Mouse (Mus musculus) kidney, postnatal 0 days (tissue): ENCODE results near the gene Scgb2b19. TPM values are rescaled to one million over a fixed set of nuclear protein-coding genes. Genes with fewer than 3 reads are reported as not detected.
"Not testable (repeated sequence)": the region's sequence is repeated elsewhere in the genome, so short reads cannot be mapped to it uniquely, and the experiment has no call there.

ENCODE experiments used
- ATAC-seq: fragments of 200-750 bp; cut with Nextera tagmentation; replicated peaks from 2 replicates; pipeline ENCODE4 v1.8.0; 2017; ENCODE audit warnings: low read depth, moderate number of reproducible peaks, moderate TSS enrichment, moderate library complexity; ENCODE audit not compliant: low FRiP score
- DNase-seq: peaks from one replicate; pipeline ENCODE4 v3.0.0-alpha.2; 2016; ENCODE audit warnings: low spot score
- H3K27ac ChIP-seq: fragments of 300-500 bp; sonication (generic); 2 replicates; pipeline ENCODE4 v1.5.1; 2014; ENCODE audit warnings: mild to moderate bottlenecking
- H3K27me3 ChIP-seq: fragments of 300-500 bp; sonication (generic); 2 replicates; pipeline ENCODE4 v1.6.1; 2014; ENCODE audit warnings: low read length, mixed read lengths; ENCODE audit not compliant: insufficient read depth
- H3K36me3 ChIP-seq: fragments of 300-500 bp; sonication (generic); 2 replicates; pipeline ENCODE4 v1.6.1; 2014; ENCODE audit warnings: low read length, mixed read lengths; ENCODE audit not compliant: insufficient read depth
- H3K4me1 ChIP-seq: fragments of 300-500 bp; sonication (generic); replicated peaks from 2 replicates; pipeline ENCODE4 v1.6.1; 2014; ENCODE audit warnings: antibody characterized with exemption, low read length, mixed read lengths; ENCODE audit not compliant: insufficient read depth
- H3K4me2 ChIP-seq: fragments of 300-500 bp; sonication (generic); 2 replicates; pipeline ENCODE4 v1.6.1; 2014; ENCODE audit warnings: mild to moderate bottlenecking, low read length, moderate library complexity, mixed read lengths
- H3K4me3 ChIP-seq: fragments of 300-500 bp; sonication (generic); replicated peaks from 2 replicates; pipeline ENCODE4 v1.5.1; 2014; ENCODE audit warnings: low read depth, low read length
- H3K9ac ChIP-seq: fragments of 300-500 bp; sonication (generic); 2 replicates; pipeline ENCODE4 v1.6.1; 2014; ENCODE audit warnings: low read depth, low read length
- H3K9me3 ChIP-seq: fragments of 300-500 bp; sonication (generic); replicated peaks from 2 replicates; pipeline ENCODE4 v1.6.1; 2016; ENCODE audit warnings: low read length, inconsistent platforms, mixed read lengths
- WGBS: fragments of 180-500 bp; shearing (Covaris S2); extraction: QIAGEN DNeasy Blood & Tissue Kit; methylation state at CpG from one replicate; pipeline ENCODE4 v1.1.7; 2014; 5-methylcytosine and 5-hydroxymethylcytosine counted together
- polyA plus RNA-seq: library from polyadenylated mRNA; unstranded; fragments of >200 nt; fragmentation: Nextera tagmentation; extraction: Ambion mirVana; gene quantifications from 2 replicates; pipeline ENCODE4 v1.2.1, GENCODE M21; 2015

Gene Scgb2b19
- not detected in 2 replicates for polyA plus RNA-seq

DNA sequence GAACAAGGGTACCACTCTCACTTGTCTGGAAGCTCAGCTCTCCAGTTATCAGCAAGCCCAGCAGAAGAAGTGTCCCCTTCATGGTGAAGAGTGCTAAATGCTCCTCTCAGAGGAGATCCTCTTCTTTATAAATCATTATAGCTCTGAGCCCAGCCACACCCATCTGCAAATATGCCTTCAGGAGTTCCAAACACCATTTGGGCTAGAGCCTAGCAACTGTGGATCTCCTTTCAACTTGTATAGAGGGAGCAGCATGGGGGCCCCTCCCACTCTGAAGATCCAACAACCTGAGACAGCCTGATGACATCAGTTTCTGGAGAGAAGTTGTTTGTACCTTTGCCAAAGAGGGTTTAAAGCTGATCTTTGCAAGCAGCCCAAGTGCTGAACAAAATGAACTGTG is at the start of gene Scgb2b19:
TSS of gene Scgb2b19 (minus strand) at position 101 of the 400 bp plus-strand sequence.
- H3K4me3 ChIP-seq, H3K4me2 ChIP-seq, ATAC-seq, DNase-seq, H3K9me3 ChIP-seq, H3K36me3 ChIP-seq, H3K9ac ChIP-seq, H3K4me1 ChIP-seq, H3K27me3 ChIP-seq, H3K27ac ChIP-seq: not testable (repeated sequence)

DNA sequence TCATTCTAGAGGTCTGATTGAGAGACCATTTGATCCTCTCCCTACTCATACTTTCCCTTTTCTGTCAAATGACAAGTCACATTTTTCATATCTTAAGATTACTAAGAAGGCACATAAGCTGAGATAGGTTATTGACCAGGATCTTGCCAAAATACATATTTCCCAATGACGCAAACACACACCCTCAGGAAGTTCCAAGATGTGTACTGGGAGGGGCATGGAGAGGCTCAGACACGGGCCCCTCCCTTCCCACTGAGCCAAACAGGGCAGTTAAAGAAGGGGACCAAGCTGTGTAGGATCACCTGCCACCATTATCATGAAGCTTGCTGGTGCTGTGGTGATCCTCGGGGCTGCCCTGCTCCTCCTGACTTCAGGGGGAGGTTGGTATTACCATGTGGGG is 6.9 kb upstream of the Scgb2b19 start, which contains the start of gene Scgb1b19:
TSS of gene Scgb1b19 (plus strand) at position 301 of the 400 bp plus-strand sequence.
- H3K27ac ChIP-seq, H3K9me3 ChIP-seq, DNase-seq, H3K4me1 ChIP-seq, H3K36me3 ChIP-seq, H3K27me3 ChIP-seq, H3K9ac ChIP-seq, ATAC-seq, H3K4me3 ChIP-seq, H3K4me2 ChIP-seq: not testable (repeated sequence)
- WGBS = 65% methylated on average over 3 of the region's 3 CpGs

Other genes starting within 250 kb of the Scgb2b19 start
- not detected in 2 replicates for gene Scgb2b17, start 223.8 kb downstream of the Scgb2b19 start, polyA plus RNA-seq
- not detected in 2 replicates for gene Scgb1b17, start 216.9 kb downstream of the Scgb2b19 start, polyA plus RNA-seq
- gene Scgb2b18, start 106.5 kb downstream of the Scgb2b19 start, polyA plus RNA-seq = not detected in 2 replicates
- gene Scgb1b18, start 94.8 kb downstream of the Scgb2b19 start, polyA plus RNA-seq = not detected in 2 replicates
- not detected in 2 replicates for gene Scgb1b19, start 7.0 kb upstream of the Scgb2b19 start, polyA plus RNA-seq
- not detected in 2 replicates for gene Scgb2b20, start 86.0 kb upstream of the Scgb2b19 start, polyA plus RNA-seq
- not detected in 2 replicates for gene Scgb1b20, start 92.9 kb upstream of the Scgb2b19 start, polyA plus RNA-seq
- not detected in 2 replicates for gene Scgb2b21, start 240.1 kb upstream of the Scgb2b19 start, polyA plus RNA-seq